Mouse (Mus musculus) liver, embryonic 16.5 days (tissue): Measurements from ENCODE around the gene Izumo1. TPM values are rescaled to one million over a fixed set of nuclear protein-coding genes. Genes with fewer than 3 reads are reported as not detected.

Experiments used
- ATAC-seq: fragments of 200-750 bp; cut with Nextera tagmentation; 2 replicates; pipeline ENCODE4 v1.8.0; 2017; ENCODE audit warnings: low read depth, mild to moderate bottlenecking, moderate number of reproducible peaks, moderate library complexity
- H3K27ac ChIP-seq: fragments of 300-500 bp; sonication (generic); 2 replicates; pipeline ENCODE4 v1.5.1; 2014; ENCODE audit warnings: mild to moderate bottlenecking, low read length
- H3K27me3 ChIP-seq: fragments of 300-500 bp; sonication (generic); 2 replicates; pipeline ENCODE4 v1.6.1; 2014; ENCODE audit warnings: low read depth, low read length, mixed read lengths; ENCODE audit not compliant: control insufficient read depth, insufficient read depth
- H3K36me3 ChIP-seq: fragments of 300-500 bp; sonication (generic); 2 replicates; pipeline ENCODE4 v1.6.1; 2014; ENCODE audit warnings: mild to moderate bottlenecking; ENCODE audit not compliant: control insufficient read depth, insufficient read depth
- H3K4me1 ChIP-seq: fragments of 300-500 bp; sonication (generic); 2 replicates; pipeline ENCODE4 v1.6.1; 2014; ENCODE audit warnings: low read depth, low read length, mixed read lengths; ENCODE audit not compliant: control insufficient read depth
- H3K4me2 ChIP-seq: fragments of 300-500 bp; sonication (generic); 2 replicates; pipeline ENCODE4 v1.6.1; 2014; ENCODE audit warnings: low read depth, low read length, mixed read lengths
- H3K4me3 ChIP-seq: fragments of 300-500 bp; sonication (generic); 2 replicates; pipeline ENCODE4 v1.5.1; 2014; ENCODE audit warnings: low read depth, mild to moderate bottlenecking, low read length
- H3K9ac ChIP-seq: fragments of 300-500 bp; sonication (generic); 2 replicates; pipeline ENCODE4 v1.6.1; 2014; ENCODE audit warnings: low read depth, low read length
- H3K9me3 ChIP-seq: fragments of 300-500 bp; sonication (generic); replicated peaks from 2 replicates; pipeline ENCODE4 v1.6.1; 2016; ENCODE audit warnings: low read length; ENCODE audit not compliant: control insufficient read depth
- WGBS: fragments of 180-500 bp; shearing (Covaris S2); extraction: QIAGEN DNeasy Blood & Tissue Kit; methylation state at CpG from one replicate; pipeline ENCODE4 v1.1.7; 2014; ENCODE audit not compliant: insufficient replicate concordance; 5-methylcytosine and 5-hydroxymethylcytosine counted together
- polyA plus RNA-seq: library from polyadenylated mRNA; unstranded; fragments of >200 nt; fragmentation: Nextera tagmentation; extraction: Ambion mirVana; gene quantifications from 2 replicates; pipeline ENCODE4 v1.2.1, GENCODE M21; 2015

Gene Izumo1
- polyA plus RNA-seq, 1 experiment from 2014 or later, result 0.05 TPM

DNA sequence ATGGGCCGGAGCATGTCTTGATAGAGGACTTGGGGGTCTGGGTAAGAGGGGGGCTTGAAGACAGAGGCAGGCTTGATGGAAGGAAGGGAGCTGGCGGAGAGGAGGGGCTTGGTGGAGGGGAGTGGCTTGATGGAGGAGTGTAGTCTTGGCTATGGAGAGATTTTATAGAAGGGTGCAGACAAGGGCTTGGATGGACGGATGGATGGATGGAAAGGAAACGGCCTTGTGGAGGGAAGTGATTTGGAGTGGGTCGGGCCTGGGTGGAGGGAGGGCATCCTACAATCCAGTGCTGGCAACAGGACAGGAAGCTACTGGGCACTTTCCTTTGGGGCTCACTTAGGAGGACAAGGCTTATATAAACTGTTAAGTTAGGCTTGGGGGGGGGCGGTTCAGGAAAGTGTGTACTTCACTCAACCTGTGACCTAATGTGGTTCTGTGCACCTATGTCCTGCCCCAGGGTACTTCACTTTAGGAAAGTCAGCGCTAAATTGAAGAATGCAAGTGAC lies 5.0 kb downstream of the Izumo1 start:
- no peak for ATAC-seq
- no peak overlapping the region for H3K4me3 ChIP-seq
- H3K9ac ChIP-seq, result no peak overlapping the region
- no peaks in the 10 kb centered on the region for H3K36me3 ChIP-seq
- no peak overlapping the region for H3K27ac ChIP-seq
- no peak overlapping the region for H3K4me2 ChIP-seq
- peaks cover 5% of the 10 kb centered on the region for H3K4me1 ChIP-seq
- 63% methylated on average over 7 of the region's 7 CpGs for WGBS
- H3K9me3 ChIP-seq, result no peaks in the 10 kb centered on the region
- H3K27me3 ChIP-seq, result peaks cover 34% of the 10 kb centered on the region

- peaks cover 5% of the 10 kb centered on the region for H3K4me1 ChIP-seq
- H3K4me3 ChIP-seq, result peak within 1 kb of the TSS; percentile 58
- peak within 1 kb of the TSS; percentile 74 for H3K4me2 ChIP-seq
- H3K9ac ChIP-seq, result peak within 1 kb of the TSS; percentile 64
- no peak within 1 kb of the TSS for H3K27ac ChIP-seq
- peak; percentile 31 for ATAC-seq
- peaks cover 34% of the 10 kb centered on the region for H3K27me3 ChIP-seq
- H3K36me3 ChIP-seq, result no peaks in the 10 kb centered on the region
- 41% methylated on average over 9 of the region's 9 CpGs for WGBS
- no peaks in the 10 kb centered on the region for H3K9me3 ChIP-seq
Observed at GRCm38 (mm10) chr7:45627261-45627660, 5.7 kb downstream of the Izumo1 start, which contains the start of gene Rasip1. Gene Rasip1 (plus strand): TSS chr7:45627488.

- Histone ChIP-seq H3K9ac (peak overlapping the region; percentile 64), H3K36me3 (no peaks in the 10 kb centered on the region), H3K27me3 (peaks cover 34% of the 10 kb centered on the region), H3K27ac (no peak overlapping the region), H3K4me2 (peak overlapping the region; percentile 74), H3K9me3 (no peaks in the 10 kb centered on the region), H3K4me3 (peak overlapping the region; percentile 58), H3K4me1 (peaks cover 5% of the 10 kb centered on the region)
- peak; percentile 79 for ATAC-seq
- 2% methylated on average over 89 of the region's 105 CpGs for WGBS
Observed at GRCm38 (mm10) chr7:45628364-45629294, 7.0 kb downstream of the Izumo1 start.

DNA sequence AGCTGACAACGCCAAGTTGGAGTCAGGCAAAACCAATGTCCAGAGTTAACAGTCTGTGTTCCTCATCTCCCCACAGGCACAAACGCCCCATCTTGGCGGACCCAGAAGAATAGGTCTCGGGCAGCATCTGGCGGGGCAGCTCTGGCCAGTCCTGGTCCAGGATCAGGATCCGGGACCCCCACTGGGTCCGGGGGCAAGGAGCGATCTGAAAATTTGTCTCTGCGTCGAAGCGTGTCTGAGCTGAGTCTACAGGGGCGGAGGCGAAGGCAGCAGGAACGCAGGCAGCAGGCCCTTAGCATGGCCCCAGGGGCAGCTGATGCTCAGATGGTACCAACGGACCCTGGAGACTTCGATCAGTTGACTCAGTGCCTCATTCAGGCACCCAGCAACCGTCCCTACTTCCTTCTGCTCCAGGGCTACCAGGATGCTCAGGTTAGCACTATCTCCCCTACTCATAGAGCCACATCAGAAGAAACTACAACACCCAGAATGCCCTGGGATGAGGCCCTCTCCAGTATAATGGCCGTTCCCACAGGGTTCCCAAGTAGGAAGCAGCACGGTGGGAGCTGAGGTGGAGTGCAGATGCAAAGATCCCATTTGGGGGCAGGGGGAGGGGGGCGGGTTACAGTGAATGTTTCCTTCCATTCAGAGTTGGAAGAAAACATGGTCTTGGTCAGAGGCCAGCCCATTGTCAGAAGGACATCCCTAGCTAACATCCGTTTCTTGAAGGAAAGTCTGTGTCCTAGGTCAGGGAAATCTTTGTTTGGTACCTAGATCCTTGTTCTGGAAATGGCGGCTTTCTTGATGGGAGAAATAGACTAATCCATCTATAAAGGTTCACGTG lies 8.7 kb downstream of the Izumo1 start:
- no peak overlapping the region for H3K4me3 ChIP-seq
- no peaks in the 10 kb centered on the region for H3K9me3 ChIP-seq
- H3K9ac ChIP-seq, result no peak overlapping the region
- H3K36me3 ChIP-seq, result no peaks in the 10 kb centered on the region
- peaks cover 5% of the 10 kb centered on the region for H3K4me1 ChIP-seq
- H3K27me3 ChIP-seq, result peaks cover 34% of the 10 kb centered on the region
- 70% methylated on average over 23 of the region's 23 CpGs for WGBS
- ATAC-seq, result no peak
- H3K27ac ChIP-seq, result no peak overlapping the region
- H3K4me2 ChIP-seq, result no peak overlapping the region

DNA sequence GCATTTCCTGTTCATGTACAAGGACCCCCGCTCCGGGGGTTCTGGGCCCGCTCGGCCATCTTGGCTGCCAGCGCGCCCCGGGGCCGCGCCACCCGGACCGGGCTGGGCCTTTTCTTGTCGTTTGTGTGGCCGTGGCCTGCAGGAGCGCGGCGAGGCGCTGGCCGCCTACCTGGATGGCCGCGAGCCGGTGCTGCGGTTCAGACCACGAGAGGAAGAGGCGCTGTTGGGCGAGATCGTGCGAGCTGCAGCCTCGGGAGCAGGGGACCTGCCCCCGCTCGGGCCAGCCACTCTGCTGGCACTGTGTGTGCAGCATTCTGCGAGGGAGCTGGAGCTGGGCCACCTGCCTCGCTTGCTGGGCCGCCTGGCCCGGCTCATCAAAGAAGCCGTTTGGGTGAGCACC lies 10.9 kb downstream of the Izumo1 start:
- H3K9ac ChIP-seq, result no peak overlapping the region
- peaks cover 24% of the 10 kb centered on the region for H3K27me3 ChIP-seq
- no peak for ATAC-seq
- H3K9me3 ChIP-seq, result no peaks in the 10 kb centered on the region
- peaks cover 5% of the 10 kb centered on the region for H3K4me1 ChIP-seq
- WGBS, result 33% methylated on average over 35 of the region's 35 CpGs
- H3K4me2 ChIP-seq, result no peak overlapping the region
- H3K4me3 ChIP-seq, result no peak overlapping the region
- H3K36me3 ChIP-seq, result no peaks in the 10 kb centered on the region
- H3K27ac ChIP-seq, result no peak overlapping the region

DNA sequence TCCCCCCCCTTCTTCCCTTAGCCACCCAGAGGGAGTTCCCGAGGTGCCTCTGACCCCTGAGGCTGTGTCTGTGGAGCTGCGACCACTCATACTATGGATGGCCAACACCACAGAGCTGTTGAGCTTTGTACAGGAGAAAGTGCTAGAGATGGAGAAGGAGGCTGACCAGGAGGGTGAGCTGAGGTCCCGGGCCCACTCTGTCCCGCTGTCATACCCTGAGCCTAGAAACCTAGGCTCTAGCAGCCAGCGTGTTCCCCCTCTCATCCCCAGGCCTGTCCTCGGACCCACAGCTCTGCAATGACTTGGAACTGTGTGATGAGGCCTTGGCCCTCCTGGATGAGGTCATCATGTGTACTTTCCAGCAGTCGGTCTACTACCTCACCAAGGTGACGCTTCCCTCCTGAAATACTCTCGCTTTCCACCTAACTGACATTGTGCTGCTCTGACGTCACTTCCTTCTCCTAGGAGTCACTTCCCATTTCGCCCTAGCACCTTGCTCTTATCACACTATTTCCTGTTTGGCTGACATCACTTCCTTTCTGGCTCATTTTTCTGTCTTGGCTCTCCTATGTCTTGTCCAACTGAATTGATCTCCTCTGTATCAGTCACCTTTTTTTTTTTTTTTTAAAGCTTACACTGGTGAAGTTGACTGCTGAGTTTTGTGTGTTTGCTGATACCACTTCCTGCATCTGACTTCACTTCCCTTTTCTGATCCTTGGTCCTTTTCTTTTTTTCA lies 13.5 kb downstream of the Izumo1 start:
- H3K4me2 ChIP-seq, result no peak overlapping the region
- H3K4me1 ChIP-seq, result no peaks in the 10 kb centered on the region; the same call in 1 of the 2 replicates
- peaks cover 2% of the 10 kb centered on the region for H3K27me3 ChIP-seq
- ATAC-seq, result peak; percentile 22; the same call in 1 of the 2 replicates
- 0 out of 2 replicates have a peak overlapping the region, but pooled peaks have one; percentile 21 for H3K27ac ChIP-seq
- no peak overlapping the region for H3K4me3 ChIP-seq
- no peaks in the 10 kb centered on the region for H3K9me3 ChIP-seq
- 40% methylated on average over 11 of the region's 11 CpGs for WGBS
- H3K36me3 ChIP-seq, result no peaks in the 10 kb centered on the region
- H3K9ac ChIP-seq, result no peak overlapping the region

DNA sequence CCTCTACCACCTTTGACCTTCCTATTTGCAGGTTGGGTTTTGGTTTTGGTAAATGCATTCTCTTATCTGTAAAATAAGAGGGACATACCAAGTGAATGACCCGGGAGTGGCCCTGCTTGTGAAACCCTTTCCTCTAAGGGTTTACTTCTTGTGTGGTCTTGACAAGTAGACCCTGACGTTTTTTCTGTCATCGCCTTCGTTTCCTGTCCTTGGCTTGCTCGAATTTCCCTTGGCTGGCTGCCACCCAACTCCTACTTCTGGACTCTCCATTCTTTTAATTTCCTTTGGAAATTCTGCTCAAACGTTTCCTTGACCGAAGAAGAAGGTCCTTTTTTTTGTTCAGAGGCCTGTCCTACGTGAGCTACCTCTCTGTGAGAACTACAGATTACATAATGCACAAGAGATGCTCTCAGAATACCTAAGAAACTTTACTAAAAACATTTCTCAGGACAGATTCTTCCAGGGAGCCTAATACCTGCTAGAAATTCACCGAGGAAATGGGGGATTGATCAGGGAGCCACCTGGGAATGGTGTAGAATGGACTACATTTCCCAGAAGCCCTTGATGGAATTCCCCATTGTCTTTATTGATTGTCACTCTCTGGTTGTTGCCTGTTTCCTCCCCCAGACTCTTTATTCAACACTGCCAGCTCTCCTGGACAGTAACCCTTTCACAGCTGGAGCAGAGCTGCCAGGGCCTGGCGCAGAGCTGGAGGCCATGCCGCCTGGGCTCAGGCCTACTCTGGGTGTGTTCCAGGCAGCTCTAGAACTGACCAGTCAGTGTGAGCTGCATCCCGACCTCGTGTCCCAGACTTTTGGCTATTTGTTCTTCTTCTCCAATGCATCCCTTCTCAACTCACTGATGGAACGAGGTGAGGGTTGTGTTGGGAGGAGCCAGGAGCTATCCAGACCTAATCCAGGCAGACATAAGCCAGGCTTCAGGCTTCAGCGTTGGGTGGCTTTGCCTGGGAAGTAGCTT lies 14.4 kb downstream of the Izumo1 start:
- ATAC-seq, result no peak
- Histone ChIP-seq H3K27ac (peak overlapping the region; percentile 25; the same call in 1 of the 2 replicates), H3K9me3 (no peaks in the 10 kb centered on the region), H3K36me3 (no peaks in the 10 kb centered on the region), H3K9ac (no peak overlapping the region), H3K4me3 (no peak overlapping the region), H3K4me2 (no peak overlapping the region), H3K27me3 (no peaks in the 10 kb centered on the region; the same call in 1 of the 2 replicates), H3K4me1 (no peaks in the 10 kb centered on the region; the same call in 1 of the 2 replicates)
- 46% methylated on average over 15 of the region's 15 CpGs for WGBS
